Mouse (Mus musculus) layer of hippocampus, adult 9-10 months (tissue): ENCODE data around the gene Rai1.

ENCODE experiments used
- DNase-seq: peaks from one replicate; pipeline ENCODE4 v3.0.0; 2022; ENCODE audit warnings: low spot score

Gene Rai1

GRCm38 (mm10) chr11:60192534-60192933 lies 87.7 kb downstream of the Rai1 start:
- DNase-seq, result no peak

GRCm38 (mm10) chr11:60193556-60193955 lies 88.7 kb downstream of the Rai1 start:
- DNase-seq, result no peak

- DNase-seq, result no peak
These were observed 90.3 kb downstream of the Rai1 start for GRCm38 (mm10) chr11:60195108-60195507.

- DNase-seq, result no peak
These were observed 91.5 kb downstream of the Rai1 start for GRCm38 (mm10) chr11:60196344-60196743.

GRCm38 (mm10) chr11:60197998-60198619 lies 93.3 kb downstream of the Rai1 start:
- no peak for DNase-seq

- no peak for DNase-seq
These were observed 93.8 kb downstream of the Rai1 start for GRCm38 (mm10) chr11:60198651-60199050.

GRCm38 (mm10) chr11:60199702-60200184 lies 94.9 kb downstream of the Rai1 start:
- DNase-seq, result peak; percentile 94

- DNase-seq, result no peak
These were observed 95.6 kb downstream of the Rai1 start for GRCm38 (mm10) chr11:60200384-60200783.

- no peak for DNase-seq
These were observed 98.2 kb downstream of the Rai1 start for GRCm38 (mm10) chr11:60202710-60203638.

GRCm38 (mm10) chr11:60205026-60205425 lies 100.2 kb downstream of the Rai1 start:
- DNase-seq, result no peak

- DNase-seq, result no peak
These were observed 101.4 kb downstream of the Rai1 start for GRCm38 (mm10) chr11:60206207-60206606.

GRCm38 (mm10) chr11:60208201-60208600 lies 103.4 kb downstream of the Rai1 start:
- no peak for DNase-seq

- DNase-seq, result no peak
These were observed 103.9 kb downstream of the Rai1 start for GRCm38 (mm10) chr11:60208712-60209111.

GRCm38 (mm10) chr11:60209217-60209932 lies 104.6 kb downstream of the Rai1 start:
- DNase-seq, result no peak

- DNase-seq, result no peak
These were observed 105.1 kb downstream of the Rai1 start for GRCm38 (mm10) chr11:60209933-60210249.

- peak; percentile 74 for DNase-seq
These were observed 105.5 kb downstream of the Rai1 start for GRCm38 (mm10) chr11:60210305-60210724.

GRCm38 (mm10) chr11:60211152-60211551 lies 106.3 kb downstream of the Rai1 start:
- no peak for DNase-seq

- no peak for DNase-seq
These were observed 106.9 kb downstream of the Rai1 start for GRCm38 (mm10) chr11:60211761-60212160.

GRCm38 (mm10) chr11:60213266-60213665 lies 108.5 kb downstream of the Rai1 start:
- DNase-seq, result no peak

- no peak for DNase-seq
These were observed 111.9 kb downstream of the Rai1 start for GRCm38 (mm10) chr11:60216671-60217070.

GRCm38 (mm10) chr11:60217467-60217866 lies 112.7 kb downstream of the Rai1 start:
- DNase-seq, result no peak

- no peak for DNase-seq
These were observed 114.8 kb downstream of the Rai1 start for GRCm38 (mm10) chr11:60219609-60220008.
